Mouse (Mus musculus) spleen, postnatal 0 days (tissue): ENCODE data around the gene Parp1. TPM values are rescaled to one million over a fixed set of nuclear protein-coding genes. Genes with fewer than 3 reads are reported as not detected.

Experiments used
- polyA plus RNA-seq: library from polyadenylated mRNA; unstranded; fragments of >200 nt; fragmentation: Nextera tagmentation; extraction: Ambion mirVana; gene quantifications from 2 replicates; pipeline ENCODE4 v1.2.1, GENCODE M21; 2015

Parp1 gene
- polyA plus RNA-seq = 52.5 and 55.9 TPM in 2 replicates

DNA sequence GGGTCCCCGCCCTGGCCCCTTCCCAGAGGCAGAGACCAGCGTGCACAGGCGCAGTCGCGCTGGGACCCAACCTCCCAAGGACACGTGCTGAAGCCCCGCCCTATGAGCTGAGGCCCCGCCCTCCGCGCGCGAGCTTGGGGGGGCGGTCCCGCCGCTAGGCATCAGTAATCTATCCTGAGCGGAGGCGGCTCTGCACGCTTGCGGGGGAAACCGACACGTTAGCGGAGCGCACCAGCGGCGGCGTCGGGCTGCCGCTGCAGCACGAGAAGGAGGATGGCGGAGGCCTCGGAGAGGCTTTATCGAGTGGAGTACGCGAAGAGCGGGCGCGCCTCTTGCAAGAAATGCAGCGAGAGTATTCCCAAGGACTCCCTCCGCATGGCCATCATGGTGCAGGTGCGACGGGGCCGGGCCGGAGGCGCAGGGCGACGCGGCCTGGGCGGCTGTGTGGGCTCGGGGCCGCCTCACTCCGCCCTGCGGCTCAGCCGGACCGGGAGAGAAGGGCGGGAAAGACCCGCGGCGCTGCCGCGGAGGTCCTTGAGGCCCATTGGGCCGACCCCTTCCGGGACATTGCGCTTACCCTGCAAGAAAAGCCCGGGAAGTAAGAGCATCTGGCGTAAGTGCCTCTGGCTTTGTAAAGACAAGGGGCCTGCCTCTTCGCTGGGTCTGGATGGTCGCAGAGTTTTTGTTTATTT, at the start of gene Parp1:
Parp1 (plus strand) TSS at position 164 of the 692 bp plus-strand sequence.

DNA sequence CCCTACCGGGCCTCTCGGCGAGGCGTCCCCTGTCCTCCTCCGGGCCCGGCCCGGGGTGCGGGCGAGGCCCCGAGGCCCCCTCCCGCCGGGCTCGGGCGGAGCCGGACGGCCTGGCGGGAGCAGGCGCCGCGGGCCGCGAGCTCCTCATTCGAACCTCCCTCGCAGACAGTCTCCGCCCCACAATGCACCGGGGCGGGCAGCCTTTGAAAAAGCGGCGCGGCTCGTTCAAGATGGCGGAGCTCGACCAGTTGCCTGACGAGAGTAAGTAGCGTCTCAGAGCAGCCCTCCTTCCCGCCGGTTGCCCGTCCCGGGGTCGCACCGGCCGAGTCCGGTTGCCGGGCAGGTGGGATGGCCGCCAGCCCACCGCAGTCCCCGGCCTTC, 72.4 kb downstream of the Parp1 start, which contains the start of gene Lin9:
Lin9 (plus strand) TSS at position 14 of the 381 bp plus-strand sequence.

Other genes with a start within 250 kb of the Parp1 start
- gene Itpkb, start 238.4 kb upstream of the Parp1 start, polyA plus RNA-seq = 3.4 and 4.2 TPM in 2 replicates
- gene Stum, start 85.4 kb upstream of the Parp1 start, polyA plus RNA-seq = 0.55 and 0.58 TPM in 2 replicates
- 12.7 and 13.4 TPM in 2 replicates for gene Lin9, start 72.2 kb downstream of the Parp1 start, polyA plus RNA-seq
- not detected in 2 replicates for gene Mixl1, start 128.1 kb downstream of the Parp1 start, polyA plus RNA-seq
- 11.3 and 13.9 TPM in 2 replicates for gene Acbd3, start 157.1 kb downstream of the Parp1 start, polyA plus RNA-seq
- 2,428 and 2,593 TPM in 2 replicates for gene H3f3a, start 245.0 kb downstream of the Parp1 start, polyA plus RNA-seq